Mouse (Mus musculus): Measurements from ENCODE around the gene Slc7a14.

Slc7a14 gene

DNA sequence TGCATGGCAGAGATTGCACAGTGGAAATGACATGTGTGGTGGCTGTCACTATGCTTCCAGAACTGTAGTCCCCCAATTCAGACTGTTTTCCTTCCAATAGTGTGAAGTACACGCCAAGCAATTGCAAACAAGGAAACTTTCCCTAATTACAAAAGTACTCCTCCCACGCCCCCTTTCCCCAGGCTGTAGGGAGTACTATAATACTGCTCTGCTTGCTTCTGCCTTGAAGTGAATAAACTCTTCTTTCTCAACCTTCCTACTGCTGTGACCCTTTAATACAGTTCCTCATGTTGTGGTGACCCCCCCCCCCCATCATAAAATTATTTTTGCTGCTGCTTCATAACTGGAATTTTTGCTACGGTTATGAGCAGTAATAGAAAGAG is 49.2 kb downstream of the Slc7a14 start:
- in situ Hi-C loops (cut with MseI, MboI) = no loop called here

DNA sequence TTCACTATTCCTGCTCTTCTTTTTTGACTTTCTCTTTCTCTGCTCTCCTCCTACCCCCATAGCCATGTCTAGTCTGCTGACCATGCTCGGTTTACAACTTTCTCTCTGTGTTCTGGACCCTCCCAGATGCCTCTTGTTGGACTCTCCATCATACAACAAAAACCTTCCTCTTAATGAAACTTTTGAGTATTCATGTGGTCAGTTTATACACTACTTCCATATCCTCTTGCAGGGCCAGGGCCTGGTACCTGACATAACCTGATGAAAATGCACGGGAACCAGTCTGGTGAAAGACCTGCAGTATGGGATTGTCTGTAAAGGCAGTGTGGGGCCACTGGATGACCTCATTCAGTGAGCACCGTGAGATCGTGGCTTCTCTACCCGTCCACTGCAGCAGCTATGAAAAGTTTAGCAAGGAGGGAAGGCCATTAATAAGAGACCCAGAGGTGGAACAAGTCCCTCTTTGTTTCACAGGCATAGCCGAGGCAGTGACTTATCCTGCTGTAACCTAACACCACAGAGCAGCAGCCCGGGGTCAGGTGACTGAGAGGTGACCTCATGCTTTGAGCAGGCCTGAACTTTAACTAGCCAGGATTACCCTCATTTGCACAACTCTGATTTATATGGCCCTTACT is 49.7 kb downstream of the Slc7a14 start:
- in situ Hi-C loops (cut with MseI, MboI) = no loop called here

DNA sequence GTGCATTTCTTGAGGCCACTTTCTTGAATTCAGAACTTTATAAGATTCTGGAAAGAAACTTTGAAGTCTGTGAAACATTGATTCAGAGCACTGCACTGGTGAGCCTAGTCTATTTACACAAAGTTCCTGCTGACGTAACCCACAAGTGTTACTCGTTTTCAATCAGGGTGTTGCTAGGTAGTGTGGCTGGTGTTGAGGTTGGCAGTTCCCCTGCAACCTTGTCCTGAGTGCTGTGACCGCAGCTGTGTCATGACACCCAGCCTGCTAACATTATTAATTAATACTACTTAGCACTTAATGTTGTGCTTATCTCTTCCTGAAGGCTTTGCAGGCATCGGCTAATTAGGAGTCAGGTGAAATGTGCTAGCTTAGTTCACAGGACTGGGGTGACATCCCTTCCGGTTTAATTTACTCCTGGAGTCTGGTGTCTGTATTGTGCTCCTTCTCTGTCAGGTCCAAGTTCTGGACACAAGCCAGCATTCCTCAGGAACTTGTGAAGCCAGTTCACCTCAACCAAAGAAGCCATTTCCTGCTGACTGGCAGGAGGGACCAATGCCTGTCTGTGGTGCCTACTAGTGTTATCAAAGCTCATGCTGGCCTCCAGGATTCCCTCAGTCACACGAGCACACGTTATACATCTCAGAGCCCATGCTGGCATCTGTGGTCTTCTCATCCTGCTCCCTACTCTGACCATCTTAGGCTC is 50.5 kb downstream of the Slc7a14 start:
- in situ Hi-C loops (cut with MseI, MboI) = no loop called here

DNA sequence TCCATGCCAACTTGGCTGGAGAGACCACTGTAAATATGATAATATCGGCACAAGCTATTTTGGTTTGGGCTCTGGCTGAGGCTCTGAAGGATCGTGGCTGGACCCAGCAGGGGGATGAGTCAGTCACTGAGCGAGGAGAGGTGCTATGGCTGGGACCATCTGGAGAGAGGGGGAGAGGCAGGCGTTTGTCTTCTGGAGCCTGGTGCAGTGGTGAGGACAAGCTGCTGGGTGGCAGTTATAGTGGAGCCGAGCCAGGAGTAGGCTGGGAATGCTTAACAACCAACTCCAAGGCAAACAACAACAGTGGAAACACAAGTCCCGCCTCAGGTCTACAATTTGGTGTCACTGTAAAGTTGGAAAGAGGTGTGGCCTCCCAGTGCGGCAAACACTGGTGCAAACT is 55.8 kb downstream of the Slc7a14 start:
- in situ Hi-C loops (cut with MseI, MboI) = no loop called here

DNA sequence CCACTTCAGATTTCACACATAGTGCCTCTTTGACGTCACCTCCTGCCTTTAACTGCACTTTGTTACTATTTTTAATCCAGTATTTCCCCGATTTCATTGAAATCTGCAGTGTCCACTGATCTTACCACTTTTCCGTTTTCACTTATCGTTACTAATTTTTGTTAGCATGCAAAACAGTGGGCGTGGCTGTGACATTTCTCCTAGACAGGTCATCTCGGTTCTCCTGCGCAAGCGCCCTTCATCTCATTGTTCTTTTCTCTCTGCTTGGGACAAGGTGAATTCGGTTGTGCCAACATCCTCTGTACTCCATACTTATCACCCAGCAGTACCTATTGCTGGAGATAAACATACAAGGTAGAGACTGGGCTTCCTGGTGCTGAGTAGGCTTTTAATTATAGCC is 56.3 kb downstream of the Slc7a14 start:
- in situ Hi-C loops (cut with MseI, MboI) = no loop called here

DNA sequence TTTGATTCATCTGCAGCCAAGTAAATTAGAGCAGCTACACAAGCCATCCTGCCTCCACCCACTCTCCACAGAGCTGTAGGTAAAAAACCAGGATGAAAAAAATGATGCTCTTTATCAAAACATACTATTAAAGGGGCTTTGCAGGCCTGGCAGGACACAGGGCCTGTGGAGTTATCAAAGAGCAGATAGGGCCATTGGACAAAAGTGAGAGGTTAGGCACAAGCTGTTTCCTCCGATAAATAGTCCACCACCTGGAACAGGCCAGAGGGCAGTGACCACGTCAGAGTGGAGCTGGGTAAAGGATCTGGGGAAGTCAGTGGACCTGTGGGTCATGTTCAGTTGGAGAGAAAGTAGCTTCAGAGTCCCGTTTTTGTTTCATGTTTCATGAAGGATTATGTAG is 57.6 kb downstream of the Slc7a14 start:
- in situ Hi-C loops (cut with MseI, MboI) = no loop called here

DNA sequence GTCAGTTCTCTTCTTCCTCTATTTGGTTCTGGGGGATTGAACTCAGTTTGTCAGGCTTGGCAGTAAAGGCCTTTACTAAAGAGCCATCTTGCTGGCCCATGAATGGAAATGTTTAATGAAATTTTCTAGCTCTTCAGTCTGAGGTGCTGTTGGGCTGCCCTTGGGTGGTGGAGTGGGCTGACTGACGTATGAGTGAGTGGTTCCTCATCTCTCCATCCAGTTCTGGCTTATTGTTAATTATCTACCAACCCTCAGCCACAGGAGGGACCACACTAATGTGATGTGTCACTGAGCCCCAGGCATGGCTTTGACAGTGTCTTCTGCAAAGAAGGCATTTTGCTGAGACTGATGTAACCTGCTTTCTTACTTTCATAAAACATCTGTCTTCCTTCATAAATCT is 66.7 kb downstream of the Slc7a14 start:
- in situ Hi-C loops (cut with MseI, MboI) = no loop called here

DNA sequence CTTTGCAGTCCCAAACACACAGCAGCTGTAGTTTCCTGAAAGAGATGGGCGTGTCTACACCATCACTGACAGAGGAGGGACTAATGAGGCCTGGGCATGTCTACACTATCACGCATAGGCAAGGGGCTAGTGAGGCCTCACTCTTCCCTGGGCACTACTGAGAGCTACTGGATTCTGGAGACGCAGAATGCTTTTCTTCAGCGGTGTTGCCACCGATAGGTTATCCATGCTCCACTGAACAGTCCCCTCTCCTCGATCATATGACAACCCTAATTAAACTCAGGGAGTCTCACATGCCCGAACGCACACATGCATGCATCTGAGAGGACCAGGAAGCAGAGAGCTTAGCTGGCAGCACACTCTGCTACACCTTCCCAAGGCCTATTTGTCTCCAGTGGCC is 69.3 kb downstream of the Slc7a14 start:
- in situ Hi-C loops (cut with MseI, MboI) = no loop called here

DNA sequence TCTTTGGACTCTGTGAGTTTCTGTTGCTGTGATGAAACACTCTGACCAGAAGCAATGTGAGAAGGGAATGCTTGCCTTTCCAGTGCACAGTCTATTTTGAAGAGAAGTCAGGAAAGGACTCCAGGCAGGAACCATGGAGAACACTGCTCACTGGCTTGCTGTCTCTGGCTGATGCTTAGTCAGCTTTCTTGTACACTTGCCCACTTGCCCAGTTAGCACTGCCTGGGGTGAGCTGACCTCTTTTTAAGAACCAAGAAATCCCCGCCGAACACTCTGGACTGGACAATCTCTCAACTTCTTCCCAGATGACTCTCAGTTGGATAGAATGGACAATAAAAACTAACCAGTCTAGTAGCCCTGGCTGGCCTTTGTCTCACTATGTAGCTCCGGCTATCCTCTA is 70.5 kb downstream of the Slc7a14 start:
- in situ Hi-C loops (cut with MseI, MboI) = no loop called here

DNA sequence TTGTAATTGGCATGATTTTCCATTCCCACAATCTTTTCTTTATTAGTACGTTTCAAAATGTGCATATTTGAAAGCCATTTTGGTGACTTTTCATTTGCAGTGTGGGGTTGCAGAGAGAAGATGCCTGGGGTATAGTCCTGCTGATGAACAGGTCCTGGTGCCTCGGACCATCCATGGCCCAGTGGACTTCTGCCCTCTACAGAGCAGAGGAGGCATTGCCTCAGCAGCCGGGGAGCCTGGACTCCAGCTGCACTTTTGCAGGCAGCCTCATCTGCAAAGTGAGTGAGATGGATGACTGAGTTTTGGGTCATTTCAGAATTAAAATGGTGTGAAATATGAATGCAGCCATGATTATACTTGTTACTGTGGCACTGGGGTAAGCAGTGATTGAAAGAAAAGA is 72.2 kb downstream of the Slc7a14 start:
- in situ Hi-C loops (cut with MseI, MboI) = no loop called here

DNA sequence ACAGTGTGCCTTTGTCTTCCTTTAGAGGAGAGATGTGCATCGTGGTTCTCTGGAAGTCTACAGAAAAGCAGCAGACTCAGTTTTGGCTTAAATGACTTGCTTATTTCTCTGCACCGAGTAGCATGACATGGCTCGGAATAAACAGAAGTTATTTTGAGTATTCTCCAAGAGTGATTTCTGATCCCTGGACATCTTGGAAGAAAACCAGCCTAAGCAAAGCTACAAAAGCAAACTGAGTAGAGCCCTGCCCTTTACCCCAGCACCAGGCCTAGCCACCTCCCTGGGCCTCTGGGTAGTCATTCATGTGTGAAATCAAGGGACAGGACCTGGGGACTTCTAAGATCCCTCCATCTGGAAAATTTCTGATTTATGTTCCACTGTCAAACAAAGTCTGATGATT is 74.0 kb downstream of the Slc7a14 start:
- in situ Hi-C loops (cut with MseI, MboI) = no loop called here

DNA sequence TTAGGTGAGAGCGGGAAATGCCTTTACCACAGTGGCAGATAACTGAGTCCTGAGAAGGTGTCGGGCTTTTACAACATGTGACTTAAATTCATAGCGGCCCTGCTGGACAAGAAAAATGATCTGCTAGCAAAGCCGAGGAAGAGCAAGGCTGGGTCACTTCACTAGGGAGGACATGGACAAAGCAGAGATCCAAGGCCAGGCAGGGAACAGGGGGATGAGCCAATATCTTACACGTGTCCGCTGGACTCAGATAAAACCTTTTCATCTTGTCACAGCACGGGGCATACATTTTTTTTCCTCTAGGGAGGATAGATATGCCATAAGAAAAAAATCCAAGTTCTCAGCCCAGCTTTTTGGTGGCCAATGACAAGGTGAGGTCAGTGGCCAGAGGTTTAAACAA is 75.8 kb downstream of the Slc7a14 start:
- in situ Hi-C loops (cut with MseI, MboI) = no loop called here

DNA sequence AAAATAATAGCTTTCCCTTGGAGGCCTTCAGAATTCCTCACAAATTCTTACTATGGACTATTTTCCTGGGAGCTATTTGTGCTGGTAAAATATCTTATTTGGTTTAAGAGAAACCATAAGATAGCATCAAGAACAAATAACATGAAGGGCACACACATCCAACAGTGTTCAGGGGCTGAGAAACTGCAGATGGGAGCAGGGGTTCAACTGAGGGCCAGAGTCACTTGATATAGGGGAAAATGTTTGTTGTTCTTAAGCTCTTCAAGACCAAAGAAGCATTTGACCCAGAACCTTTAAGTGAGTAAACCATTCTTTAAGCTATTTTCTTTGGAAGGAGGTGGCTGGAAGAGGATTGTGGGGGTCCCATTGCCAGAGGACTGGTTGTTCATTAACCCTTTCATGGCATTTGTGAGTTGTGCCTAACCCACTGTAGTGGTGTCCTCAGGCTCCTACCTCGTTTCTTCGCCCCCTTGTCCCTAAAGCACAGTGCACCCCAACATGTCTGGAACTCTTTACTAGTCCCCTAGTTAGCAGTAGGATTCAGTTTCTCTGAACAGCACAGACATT is 76.3 kb downstream of the Slc7a14 start:
- in situ Hi-C loops (cut with MseI, MboI) = no loop called here

DNA sequence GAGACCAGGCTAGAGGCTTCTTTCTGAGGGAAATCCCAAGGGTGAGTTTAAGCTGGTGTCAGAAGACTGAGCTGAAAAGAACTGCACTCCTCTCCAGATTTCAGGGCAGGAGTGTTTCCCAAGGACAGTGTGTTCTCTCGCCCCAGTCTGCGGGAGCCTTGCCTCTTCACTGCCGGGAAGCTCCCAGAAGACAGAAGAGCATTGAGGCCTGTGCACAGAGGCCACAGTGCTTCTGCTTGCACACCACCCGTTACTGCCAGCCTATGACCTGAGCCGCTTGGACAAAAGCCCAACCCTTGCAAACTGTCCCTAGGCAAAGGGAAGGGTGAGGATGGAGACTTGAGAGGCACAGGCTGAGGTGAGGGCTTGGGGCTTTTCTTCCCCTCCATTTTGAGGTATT is 80.9 kb downstream of the Slc7a14 start:
- in situ Hi-C loops (cut with MseI, MboI) = no loop called here

DNA sequence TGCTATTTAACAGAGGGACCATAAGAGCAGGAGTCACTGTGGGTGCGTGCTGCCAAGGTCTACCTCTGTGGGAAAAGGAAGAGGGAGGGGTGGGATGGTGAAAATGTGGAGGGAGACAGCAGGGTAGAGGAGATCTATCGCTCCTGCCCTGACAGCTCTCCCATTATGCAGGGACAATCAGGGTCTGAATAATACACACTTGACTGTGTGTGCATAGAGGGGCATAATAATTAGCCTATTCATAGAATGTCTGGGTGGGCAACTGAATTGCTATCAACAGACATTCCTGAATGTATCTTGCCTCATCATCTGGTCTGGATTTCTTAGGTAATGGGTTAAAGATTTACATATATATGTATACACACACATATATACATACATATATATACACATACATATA is 81.7 kb downstream of the Slc7a14 start:
- in situ Hi-C loops (cut with MseI, MboI) = no loop called here

DNA sequence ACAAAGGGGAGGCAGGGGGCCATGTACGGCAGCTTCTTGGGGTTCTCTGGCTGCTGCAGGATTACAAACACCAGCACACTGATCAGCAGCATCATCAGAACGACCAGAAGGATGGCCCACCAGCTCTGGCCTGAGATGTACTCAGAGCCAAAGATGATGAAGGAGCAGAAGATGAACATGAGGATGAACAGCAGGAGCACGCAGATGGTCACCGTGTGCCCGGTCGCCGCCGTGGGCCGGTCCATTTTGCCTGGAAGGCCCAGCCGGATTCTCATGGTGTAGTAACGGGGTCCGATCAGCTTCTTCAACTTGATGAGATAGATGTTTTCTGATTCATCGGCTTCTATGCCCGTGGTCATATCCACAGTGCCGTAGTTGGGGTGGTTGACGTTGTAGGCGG is 86.6 kb downstream of the Slc7a14 start:
- in situ Hi-C loops (cut with MseI, MboI) = no loop called here

DNA sequence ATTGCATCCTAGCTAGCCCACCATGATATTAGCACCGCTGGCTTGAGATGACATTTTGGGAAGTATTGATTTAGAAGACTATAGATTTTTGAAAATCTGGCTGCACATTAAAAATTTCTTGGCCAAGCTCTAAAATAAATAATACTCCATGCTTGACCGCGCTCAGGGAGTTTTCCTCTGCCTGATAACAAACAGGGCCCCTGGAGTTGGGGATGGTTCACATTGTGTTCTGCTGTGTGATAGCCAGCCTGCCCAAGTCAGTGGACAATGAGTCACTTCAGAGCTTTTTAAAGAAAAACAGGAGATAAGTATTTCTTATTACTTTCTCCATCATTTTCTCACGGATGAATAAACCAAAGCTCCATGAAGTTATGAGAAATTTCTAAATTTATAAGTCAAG is 90.1 kb downstream of the Slc7a14 start:
- in situ Hi-C loops (cut with MseI, MboI) = no loop called here

DNA sequence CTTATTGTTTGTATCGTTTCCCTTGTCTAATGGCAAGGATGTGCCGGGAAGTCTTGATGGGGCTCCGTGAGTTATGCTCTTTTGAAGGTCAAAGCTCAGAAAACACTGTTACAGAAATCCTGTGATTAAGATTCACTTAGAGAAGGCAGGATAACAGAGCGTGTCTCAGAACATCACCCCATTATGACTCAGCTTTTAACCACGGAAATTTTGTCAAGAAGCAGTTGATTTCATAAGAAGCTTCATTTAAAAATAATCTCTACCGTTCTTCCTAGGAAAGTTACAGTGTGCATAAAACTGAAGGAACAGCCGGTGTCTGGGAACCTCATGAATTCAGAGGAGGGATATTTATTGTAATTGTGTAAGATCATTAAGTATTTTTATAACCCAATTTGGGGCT is 90.7 kb downstream of the Slc7a14 start:
- in situ Hi-C loops (cut with MseI, MboI) = no loop called here

DNA sequence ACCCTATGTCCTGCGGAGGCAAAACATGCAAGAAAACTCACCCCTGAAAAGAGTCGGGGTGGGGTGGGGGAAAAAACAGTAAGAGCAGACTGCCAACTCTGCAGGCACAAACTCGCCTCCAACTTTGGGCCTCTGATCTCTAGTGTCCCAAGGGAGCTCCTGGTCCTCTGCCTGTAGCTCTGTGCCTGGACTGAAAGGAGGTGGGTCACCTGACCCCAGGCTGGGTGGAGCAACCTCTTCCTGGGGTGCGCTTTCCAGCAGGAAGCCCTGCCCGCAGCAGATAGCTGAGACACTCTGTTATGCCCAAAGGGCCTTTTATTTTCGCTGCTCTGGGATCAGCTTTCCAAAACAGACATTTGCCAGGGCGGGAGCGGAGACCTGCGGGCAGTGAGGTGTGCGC is 92.7 kb downstream of the Slc7a14 start:
- in situ Hi-C loops (cut with MseI, MboI) = no loop called here

DNA sequence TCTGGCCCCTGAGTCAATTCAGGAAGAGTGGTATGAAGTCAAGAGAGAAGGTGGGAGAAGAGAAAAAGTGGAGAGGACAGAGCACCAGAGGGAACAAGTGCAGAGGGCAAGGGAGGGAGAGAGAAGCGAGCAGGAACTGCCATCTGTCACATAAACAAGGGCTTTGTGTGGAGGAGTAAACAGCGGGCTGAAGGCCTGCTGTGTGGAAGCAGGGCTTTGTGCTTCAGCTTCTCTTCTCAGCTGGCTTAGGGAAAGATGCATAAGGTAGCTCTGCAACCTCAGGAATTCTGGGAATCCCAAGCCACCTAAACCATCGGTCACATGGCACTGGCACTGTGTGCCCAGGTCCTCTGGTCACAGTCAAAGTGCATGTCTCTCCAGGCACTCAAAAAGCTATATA is 96.4 kb downstream of the Slc7a14 start:
- in situ Hi-C loops (cut with MseI, MboI) = no loop called here

DNA sequence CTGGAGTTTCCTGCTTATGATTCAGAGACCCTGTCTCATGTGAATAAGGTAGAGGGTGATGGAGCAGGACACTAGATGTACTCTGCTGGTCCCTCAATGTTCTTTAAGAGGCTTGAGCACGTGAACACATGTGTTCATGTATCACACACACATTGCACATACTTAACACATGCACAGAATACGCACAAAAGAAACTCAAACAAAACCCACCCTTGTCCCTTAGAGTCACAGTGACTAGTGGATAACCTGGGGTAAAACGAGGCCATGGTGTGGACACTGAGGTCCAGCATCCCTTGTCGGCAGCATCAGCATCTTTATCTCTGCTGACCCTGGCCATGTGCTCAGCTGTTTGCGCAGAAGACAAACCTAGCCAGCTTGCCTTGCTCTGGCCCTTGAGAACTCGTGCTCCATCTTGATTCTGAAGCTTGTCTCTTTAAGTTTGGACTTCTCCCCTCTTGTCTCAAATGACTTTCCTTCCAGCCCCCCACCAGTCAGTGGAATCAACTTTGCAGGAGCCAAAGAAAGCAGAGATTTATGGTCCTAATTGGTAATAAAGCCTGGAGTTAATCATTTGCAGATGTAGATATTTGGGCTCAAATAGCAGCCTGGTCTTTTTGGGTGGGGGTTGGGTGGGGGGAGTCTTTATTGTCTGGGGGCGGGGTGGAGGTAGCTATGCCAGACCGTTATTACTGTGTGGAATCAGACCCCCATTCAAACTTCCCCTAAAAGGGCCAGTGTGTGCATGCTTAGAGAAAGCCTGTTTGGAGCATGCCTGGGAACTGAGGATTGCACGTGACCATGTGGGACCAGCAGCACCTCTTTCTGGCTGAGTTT is 97.8 kb downstream of the Slc7a14 start:
- in situ Hi-C loops (cut with MseI, MboI) = no loop called here

DNA sequence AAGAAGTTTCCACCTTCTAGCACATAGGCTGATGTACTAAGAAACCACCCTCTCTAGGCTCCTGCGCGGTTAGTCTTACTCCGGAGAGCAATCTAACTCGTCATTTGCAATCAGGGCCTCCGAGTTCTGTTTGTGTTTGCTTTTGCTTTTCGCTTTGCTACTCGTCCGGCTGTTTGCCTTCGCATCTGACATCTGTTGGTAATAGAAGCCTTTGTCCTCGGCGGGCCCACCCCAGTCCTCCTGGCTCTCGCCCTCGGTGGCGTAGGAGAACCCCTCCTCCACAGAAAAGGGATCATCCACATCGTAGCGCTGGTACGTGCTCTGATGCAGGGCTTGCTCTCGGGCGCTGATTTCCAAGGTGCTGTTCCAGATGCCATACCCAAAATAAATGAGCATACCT is 101.2 kb downstream of the Slc7a14 start:
- in situ Hi-C loops (cut with MseI, MboI) = no loop called here

All from mouse trophoblast stem cell (cell line).